Mouse (Mus musculus) testis, adult 2 months (tissue): ENCODE results near the gene Ptpre. TPM values are rescaled to one million over a fixed set of nuclear protein-coding genes. Genes with fewer than 3 reads are reported as not detected.
A peak's percentile ranks its signal among the peaks of the same experiment; 100 is the strongest.

ENCODE experiments used
- H3K27ac ChIP-seq: fragments of 200-500 bp; 2 replicates; pipeline ENCODE4 v1.5.1; 2012; ENCODE audit warnings: low read depth, low read length; ENCODE audit not compliant: control insufficient read depth, insufficient read depth
- H3K27me3 ChIP-seq: fragments of 200-500 bp; 2 replicates; pipeline ENCODE4 v1.6.1; 2012; ENCODE audit warnings: mild to moderate bottlenecking, low read length, moderate library complexity; ENCODE audit not compliant: control insufficient read depth, insufficient read depth
- H3K36me3 ChIP-seq: fragments of 200-500 bp; 2 replicates; pipeline ENCODE4 v1.6.1; 2012; ENCODE audit warnings: mild to moderate bottlenecking, low read length; ENCODE audit not compliant: control insufficient read depth, insufficient read depth
- H3K4me1 ChIP-seq: fragments of 200-500 bp; 2 replicates; pipeline ENCODE4 v1.6.1; 2012; ENCODE audit warnings: low read length; ENCODE audit not compliant: control insufficient read depth, insufficient read depth
- H3K4me3 ChIP-seq: fragments of 200-500 bp; 2 replicates; pipeline ENCODE4 v1.5.1; 2012; ENCODE audit warnings: low read depth, mild to moderate bottlenecking, low read length, moderate library complexity, mixed read lengths; ENCODE audit not compliant: control insufficient read depth
- CTCF ChIP-seq: fragments of 200-500 bp; IDR thresholded peaks from 2 replicates; pipeline ENCODE4 v1.5.1; 2012; ENCODE audit warnings: low read depth, mild to moderate bottlenecking, inconsistent platforms, low read length, moderate library complexity; ENCODE audit not compliant: control insufficient read depth, insufficient read depth, insufficient replicate concordance
- POLR2A ChIP-seq: fragments of 200-500 bp; IDR thresholded peaks from 2 replicates; pipeline ENCODE4 v1.6.1; 2012; ENCODE audit warnings: low read depth, mild to moderate bottlenecking, inconsistent platforms, low read length, moderate library complexity; ENCODE audit not compliant: control insufficient read depth
- polyA plus RNA-seq: library from polyadenylated mRNA; depleted of rRNA; stranded (reverse); fragments of >200 nt; gene quantifications from 2 replicates; pipeline ENCODE4 v1.2.3, GENCODE M21; 2012

Ptpre gene
- polyA plus RNA-seq, 1 experiment = 7.2 TPM

DNA sequence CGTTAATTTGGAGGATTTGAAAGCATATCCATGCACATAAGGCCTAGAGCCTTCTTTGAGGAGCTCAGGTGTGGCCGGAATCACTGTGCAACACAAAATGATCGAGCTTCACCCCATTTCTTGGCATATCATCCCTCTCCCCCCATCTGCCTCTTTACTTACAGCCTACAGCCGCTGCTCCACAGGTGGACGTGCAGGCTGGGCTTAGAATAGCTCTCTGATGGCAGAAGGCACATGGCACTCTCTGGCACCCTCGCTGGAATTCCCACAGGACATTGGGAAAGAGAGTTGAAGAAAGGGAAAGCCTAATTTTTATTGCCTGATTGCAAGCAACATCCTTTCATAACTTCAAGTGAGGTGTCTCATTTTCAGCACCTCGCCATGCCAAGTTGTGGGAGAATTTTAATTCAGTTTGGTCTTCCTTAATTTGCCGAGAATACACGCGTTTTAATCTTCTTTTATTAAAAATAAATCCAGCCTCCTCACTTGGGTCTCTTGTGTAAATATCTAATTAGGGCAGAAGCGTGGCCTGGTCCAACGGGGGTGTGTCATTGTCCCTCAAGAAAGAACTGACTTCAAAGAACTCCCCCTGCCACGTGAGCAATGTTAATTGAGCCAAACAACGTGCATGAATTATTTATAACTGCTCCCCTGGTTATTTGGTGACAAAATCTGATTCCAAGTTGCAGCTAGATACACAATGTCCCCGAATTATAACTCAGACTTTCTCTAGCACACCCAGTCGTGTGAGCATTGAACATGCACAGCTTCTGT is 97.8 kb downstream of the Ptpre start:
- TF ChIP-seq CTCF (no peak), POLR2A (no peak)
- H3K27me3 ChIP-seq = no peaks in the 10 kb centered on the region

DNA sequence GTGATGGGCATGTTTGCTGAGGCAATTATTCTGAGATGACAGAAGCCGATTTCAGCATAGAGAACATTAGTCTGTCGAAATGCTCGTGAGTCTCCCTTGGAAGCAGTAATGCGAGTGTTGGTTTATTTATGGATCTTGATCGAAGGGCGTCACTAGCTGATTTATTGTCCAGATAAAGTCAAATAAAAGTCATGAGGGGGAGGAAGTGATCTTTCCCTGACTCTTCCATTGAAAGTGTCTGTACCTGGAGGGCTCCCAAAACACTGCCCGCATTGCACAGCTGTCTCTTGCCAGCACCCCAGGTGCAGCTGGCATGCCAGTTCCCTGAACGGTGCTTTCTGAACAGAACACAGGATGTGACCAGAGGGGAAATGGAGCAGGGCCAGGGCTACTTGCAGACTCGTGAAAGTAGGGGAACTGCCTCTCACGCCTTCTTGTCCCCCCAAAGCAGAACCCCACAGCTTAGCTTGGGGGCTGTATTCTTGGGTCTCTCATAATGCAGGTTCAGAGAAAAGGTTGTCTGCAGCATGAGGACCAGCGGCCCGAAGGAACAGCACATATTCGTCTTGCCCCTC is 100.2 kb downstream of the Ptpre start:
- TF ChIP-seq CTCF = no peak
- no peak for TF ChIP-seq POLR2A
- no peak overlapping the region for H3K4me3 ChIP-seq
- no peaks in the 10 kb centered on the region for H3K27me3 ChIP-seq
- H3K36me3 ChIP-seq = no peaks in the 10 kb centered on the region
- H3K27ac ChIP-seq = no peak overlapping the region
- no peaks in the 10 kb centered on the region for H3K4me1 ChIP-seq

More for the DNA sequence above, 97.8 kb downstream of the Ptpre start:
- no peak overlapping the region for H3K4me3 ChIP-seq
- no peak overlapping the region for H3K27ac ChIP-seq
- H3K36me3 ChIP-seq = no peaks in the 10 kb centered on the region
- no peaks in the 10 kb centered on the region for H3K4me1 ChIP-seq

DNA sequence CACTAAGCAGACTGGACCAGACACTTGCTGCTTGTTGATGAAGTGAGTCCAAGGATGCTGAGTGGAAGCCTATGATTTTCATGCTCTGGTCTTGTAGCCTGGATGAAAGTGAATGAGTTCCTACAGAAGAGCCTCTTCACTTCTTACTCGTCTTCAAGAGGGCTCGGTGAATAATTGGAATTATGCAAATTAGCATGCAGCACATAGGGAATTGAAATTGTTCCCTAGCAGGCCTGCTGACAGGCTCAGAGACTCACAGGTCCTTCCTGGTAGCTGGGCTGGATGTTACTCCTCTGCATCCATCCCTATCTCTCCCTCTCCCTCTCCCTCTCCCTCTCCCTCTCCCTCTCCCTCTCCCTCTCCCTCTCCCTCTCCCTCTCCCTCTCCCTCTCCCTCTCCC is 102.1 kb downstream of the Ptpre start:
- TF ChIP-seq POLR2A = no peak
- TF ChIP-seq CTCF = no peak
- Histone ChIP-seq H3K27ac (no peak overlapping the region), H3K4me1 (no peaks in the 10 kb centered on the region), H3K27me3 (no peaks in the 10 kb centered on the region), H3K4me3 (no peak overlapping the region), H3K36me3 (no peaks in the 10 kb centered on the region)

DNA sequence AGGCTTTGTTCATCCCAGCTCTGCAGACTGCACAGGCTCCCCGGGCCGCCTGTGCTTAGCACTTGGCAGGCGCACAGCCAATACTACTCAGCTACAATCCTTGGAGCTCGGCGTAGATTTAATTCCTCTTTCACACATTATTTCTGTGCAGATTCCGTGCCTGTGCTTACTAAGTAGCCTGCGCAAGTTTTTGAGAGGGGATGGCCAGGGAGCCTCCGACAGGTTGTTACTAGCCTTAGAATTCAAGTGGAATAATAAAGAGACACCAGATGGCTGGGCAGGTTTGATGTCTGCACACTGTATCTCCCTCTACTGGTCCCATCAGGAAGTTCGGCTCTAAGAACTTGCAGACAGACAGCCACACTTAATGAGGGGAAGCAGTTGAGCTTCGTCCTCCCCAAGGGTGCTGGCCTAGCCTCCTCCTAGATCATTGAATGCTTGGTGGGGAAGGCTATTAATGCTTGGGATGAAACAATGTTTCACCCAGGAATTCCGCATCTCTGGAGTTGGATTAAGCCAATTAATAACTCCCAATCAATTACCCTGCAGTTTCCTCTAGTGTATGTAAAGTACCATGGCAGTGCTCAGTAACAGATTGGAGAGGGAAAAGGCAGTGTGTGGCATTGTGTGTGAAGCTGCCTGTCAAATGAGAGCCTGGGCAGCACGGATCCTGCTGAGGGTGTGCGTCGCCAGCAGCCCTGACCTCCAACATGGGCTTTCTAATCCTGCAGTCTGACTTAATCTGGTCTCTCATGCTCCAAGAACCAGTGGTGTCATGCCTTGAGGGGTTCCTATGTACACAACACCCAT is 104.6 kb downstream of the Ptpre start:
- Histone ChIP-seq H3K36me3 (no peaks in the 10 kb centered on the region), H3K27ac (no peak overlapping the region), H3K4me1 (no peaks in the 10 kb centered on the region), H3K4me3 (no peak overlapping the region), H3K27me3 (no peaks in the 10 kb centered on the region)
- TF ChIP-seq POLR2A = no peak
- peak; percentile 25; the same call in 1 of the 2 replicates for TF ChIP-seq CTCF

DNA sequence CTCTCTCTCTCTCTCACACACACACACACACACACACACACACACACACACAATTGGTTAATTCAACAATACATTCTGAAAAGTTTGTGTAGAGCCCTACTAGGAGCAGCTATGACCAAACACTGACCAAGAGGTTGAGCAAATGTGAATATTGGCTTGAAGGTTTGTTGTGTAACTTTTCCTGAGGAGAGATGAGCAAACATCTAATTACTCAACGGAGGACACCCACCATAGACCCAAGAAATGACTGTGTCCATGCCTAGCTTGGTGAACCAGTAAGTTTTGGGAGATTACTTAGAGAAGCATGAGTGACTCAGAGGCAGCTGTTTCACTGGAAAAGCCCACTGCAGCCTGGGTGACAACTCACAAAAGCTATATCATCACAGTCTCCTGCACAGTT is 107.2 kb downstream of the Ptpre start:
- Histone ChIP-seq H3K27me3 (no peaks in the 10 kb centered on the region), H3K4me3 (no peak overlapping the region)

DNA sequence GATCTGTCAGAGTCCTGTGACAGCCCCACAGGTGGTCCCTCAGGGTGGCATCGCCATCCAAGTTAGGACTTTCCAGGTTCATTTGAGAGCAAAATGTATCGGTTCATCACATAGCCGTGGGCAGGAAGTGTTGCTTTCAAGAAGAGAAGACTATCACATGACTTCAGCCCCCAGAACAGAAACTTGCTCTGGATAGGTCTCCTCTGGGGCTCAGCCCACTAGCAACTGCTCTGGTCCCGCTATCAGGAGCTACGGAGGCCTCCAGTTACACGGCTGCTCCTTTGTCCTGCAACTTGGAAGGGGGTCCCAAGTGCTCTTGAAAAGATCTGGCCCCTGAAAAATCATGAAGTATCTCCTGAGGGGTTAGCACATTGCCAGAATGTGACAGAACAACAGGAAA is 109.7 kb downstream of the Ptpre start:
- no peaks in the 10 kb centered on the region for H3K4me1 ChIP-seq
- H3K27ac ChIP-seq = no peak overlapping the region
- no peaks in the 10 kb centered on the region for H3K27me3 ChIP-seq
- H3K4me3 ChIP-seq = no peak overlapping the region
- H3K36me3 ChIP-seq = no peaks in the 10 kb centered on the region
- TF ChIP-seq POLR2A (no peak), CTCF (no peak)

More for the DNA sequence above, 107.2 kb downstream of the Ptpre start:
- Histone ChIP-seq H3K36me3 (no peaks in the 10 kb centered on the region), H3K4me1 (no peaks in the 10 kb centered on the region), H3K27ac (no peak overlapping the region)
- TF ChIP-seq CTCF = no peak
- TF ChIP-seq POLR2A = no peak

DNA sequence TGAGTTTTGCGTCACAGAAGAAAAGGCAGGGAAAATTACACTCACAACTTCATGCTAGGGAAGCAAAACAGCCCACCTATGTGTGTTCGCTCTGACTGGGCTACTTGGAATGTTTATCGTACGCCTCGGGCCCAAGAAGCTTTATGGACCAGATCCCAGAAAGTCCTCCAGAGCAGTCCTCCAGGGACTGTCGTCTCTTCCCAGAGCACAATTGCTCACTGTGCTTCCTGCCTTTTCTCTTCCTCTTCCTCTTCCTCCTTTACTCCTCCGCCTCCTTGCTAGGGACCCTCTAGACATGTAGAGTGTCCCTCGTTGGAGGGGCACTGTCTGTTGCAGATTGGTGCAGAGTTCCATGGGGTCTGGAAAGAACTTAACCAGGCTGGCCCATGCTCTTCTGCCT is 111.5 kb downstream of the Ptpre start:
- Histone ChIP-seq H3K27me3 (no peaks in the 10 kb centered on the region), H3K4me3 (no peak overlapping the region), H3K36me3 (no peaks in the 10 kb centered on the region), H3K4me1 (no peaks in the 10 kb centered on the region), H3K27ac (no peak overlapping the region)
- no peak for TF ChIP-seq CTCF
- no peak for TF ChIP-seq POLR2A
